Mouse (Mus musculus) right cerebral cortex, postnatal 25 days (tissue): ENCODE measurements at regions not wholly inside any gene's neighbourhood (a gene's known extent, or its start where the extent isn't known, plus 50 kb on each side); places are given as distances from the start of the nearest gene placed in this dataset.

Experiments
- DNase-seq: peaks from one replicate; pipeline ENCODE4 v3.0.0; 2022

- DNase-seq: no peak
Measured at GRCm38 (mm10) chr17:65014682-65015081, 178.8 kb upstream of the 4930583I09Rik start.

DNA sequence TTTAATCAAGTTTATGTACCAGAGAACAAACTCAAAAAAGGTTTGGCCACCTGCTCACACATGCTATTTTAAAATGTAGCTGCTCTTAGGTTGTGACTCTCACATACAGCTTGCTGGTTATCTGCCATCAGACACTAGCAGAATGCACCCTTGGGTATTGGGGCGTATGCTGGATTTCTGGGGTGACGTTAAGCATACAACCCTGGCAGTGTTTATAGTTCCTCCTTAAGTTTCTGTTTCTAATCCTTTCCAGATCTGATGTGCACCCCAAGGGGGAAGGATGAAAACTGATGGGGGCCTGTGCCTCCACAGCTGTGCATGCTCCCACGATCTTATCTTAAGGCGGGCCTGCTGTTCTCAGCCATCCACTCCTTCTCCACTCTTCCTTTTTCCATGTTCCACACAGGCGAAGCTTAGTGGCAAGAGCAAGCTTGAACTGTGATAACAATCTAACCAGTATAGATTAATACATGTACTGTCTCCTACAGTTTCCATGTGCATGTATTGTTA lies 164.8 kb upstream of the 4930583I09Rik start:
- no peak for DNase-seq

DNA sequence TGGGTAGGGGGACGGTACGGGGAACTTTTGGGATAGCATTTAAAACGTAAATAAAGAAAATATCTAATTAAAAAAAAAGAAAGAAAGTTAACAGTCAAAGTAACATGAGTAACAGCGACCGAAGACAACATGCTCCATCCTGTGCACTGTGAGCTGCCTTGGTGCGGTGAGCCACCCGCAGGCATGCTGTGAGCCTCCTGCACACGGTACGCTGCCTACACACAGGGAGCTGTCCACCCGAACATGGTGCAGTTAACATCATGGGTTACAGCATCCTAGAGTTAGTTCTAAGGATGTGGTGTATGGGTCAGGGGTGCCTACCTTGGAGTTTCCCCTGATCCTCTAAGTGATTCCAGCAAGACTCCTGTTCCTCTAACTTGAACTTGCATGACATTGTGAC lies 158.6 kb upstream of the 4930583I09Rik start:
- DNase-seq: no peak

DNA sequence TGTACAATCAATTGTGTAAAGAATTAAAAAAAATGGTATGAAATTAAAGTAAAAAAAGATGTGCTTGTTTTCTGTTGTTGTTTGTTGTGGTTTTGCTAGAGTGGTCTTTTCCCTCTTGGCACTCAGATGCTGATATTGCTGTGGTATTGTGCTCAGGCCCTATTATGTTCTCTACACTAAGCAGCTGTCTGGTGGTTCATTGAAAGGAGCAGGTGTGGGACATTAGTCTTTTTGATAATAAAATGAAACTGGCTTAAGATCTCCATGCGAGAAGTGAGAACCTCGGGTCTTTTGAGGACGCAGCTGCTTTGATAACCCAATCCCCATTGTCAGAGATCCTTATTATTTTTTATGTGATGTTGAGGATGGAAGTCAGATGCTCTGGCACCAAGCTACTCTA lies 155.4 kb upstream of the 4930583I09Rik start:
- no peak for DNase-seq

- DNase-seq: no peak
Measured at GRCm38 (mm10) chr17:64984276-64985011, 148.6 kb upstream of the 4930583I09Rik start.

GRCm38 (mm10) chr17:64983480-64983879 lies 147.6 kb upstream of the 4930583I09Rik start:
- no peak for DNase-seq

GRCm38 (mm10) chr17:64964153-64964552 lies 128.3 kb upstream of the 4930583I09Rik start:
- DNase-seq: no peak

GRCm38 (mm10) chr17:64961887-64962286 lies 126.0 kb upstream of the 4930583I09Rik start:
- DNase-seq: no peak

GRCm38 (mm10) chr17:64957495-64957894 lies 121.6 kb upstream of the 4930583I09Rik start:
- no peak for DNase-seq

DNA sequence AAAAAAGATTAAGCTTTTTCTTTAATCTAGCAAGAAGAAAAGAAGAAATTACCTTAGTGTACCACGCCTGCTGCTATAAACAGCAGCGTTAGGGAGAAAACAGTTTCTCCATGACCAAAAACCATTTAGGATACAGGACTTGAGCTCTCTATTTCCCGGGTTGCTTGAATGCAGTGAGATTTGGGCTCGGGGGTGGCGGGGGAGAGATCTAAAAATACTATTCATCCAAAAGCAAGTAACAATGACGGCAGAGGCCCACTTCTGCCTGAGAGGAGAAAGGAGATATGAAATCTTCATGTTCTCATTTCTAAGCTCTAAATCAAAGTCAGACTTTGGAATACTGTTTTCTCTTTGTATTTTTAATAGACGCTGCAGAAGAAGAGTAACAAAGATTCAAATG lies 120.6 kb upstream of the 4930583I09Rik start:
- DNase-seq: no peak

- no peak for DNase-seq
Measured at GRCm38 (mm10) chr17:64953275-64953674, 117.4 kb upstream of the 4930583I09Rik start.

DNA sequence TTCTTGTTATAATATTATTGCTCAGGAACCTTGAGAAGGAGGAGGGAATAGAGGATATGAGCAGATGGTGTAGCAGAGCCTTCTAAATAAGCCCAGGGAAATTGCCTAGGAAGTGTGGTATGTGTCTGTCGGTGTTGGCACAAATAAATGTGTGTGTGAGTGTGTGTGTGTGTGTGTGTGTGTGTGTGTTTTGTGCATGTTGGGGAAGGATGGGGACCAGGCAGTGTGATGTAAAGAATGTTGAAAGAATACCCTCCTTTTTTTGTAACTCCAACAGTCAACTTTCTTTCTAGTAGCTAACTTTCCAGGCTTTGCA lies 115.7 kb upstream of the 4930583I09Rik start:
- no peak for DNase-seq

DNA sequence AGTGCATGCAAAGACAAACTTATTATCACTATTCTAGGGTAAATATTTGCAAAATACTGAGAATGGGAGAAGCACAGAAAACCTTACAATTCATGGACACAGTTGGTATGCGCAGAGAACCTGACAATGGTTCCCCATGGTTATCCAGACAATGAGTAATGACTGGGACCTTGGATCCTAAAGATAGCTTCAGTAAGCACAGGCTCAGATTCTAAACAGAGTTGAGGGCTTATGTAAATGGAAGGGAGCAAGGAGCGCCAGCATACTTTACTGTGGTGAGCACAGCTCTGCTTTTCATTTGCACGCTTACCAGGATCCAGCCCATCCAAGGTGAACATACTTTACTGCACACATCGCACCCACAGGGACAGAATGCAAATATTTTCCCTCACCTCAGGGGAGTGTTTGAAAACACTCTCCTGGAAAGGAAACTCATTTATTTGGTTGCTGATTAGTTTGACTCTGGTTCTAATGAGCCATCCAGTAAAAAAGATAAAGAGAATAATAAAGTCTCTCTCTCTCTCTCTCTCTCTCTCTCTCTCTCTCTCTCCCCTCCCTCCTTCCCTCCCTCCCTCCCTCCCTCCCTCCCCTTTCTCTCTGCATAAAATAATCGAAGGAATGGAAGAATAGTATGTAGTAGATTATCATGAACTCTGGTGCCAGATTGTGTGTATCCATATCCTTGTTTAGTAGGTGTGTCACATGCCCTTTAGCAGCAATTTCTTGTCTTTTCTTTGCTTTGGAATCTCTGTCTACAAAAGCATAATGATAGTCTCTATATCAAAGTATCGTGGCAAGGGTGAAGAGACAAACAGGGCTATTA lies 115.1 kb upstream of the 4930583I09Rik start:
- DNase-seq: no peak

GRCm38 (mm10) chr17:64943213-64943612 lies 107.3 kb upstream of the 4930583I09Rik start:
- DNase-seq: no peak

DNA sequence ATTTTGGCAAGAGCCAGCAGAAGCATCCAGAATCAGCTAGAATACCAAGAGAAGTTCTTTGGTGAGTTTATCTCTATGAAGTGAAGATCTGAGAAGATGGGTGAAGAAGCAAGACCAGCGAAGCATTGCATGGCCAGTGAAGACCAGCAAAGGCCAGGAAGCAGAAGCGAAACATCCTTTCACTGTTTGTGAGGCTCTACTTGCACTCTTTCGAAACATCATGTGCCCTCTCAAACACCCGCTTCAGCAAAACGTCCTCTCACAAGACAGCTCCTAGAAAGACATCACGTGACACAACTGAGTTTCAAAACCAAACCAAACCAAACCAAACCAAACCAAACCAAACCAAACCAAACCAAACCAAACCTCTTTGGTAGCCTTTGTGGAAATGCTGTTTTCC lies 105.7 kb upstream of the 4930583I09Rik start:
- DNase-seq: no peak

DNA sequence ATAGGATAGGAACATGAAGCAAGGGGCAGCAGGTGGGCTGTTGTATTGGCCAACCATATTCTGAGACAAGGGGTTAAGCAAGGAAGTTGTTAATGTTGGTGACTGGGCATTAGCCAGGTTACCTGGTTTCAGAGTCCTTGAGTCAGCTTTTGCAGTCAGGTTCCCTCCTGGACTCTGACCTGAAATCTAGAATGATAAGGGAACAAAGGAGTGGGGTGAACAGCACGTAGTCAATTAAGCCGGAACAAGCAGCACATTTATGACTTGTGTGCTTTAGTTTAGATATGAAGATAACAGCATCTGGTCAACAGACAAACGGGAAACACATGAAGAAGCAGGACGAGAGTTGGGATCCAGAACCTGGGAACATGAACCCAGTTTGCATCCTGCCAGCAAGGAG lies 99.8 kb upstream of the 4930583I09Rik start:
- DNase-seq: no peak

DNA sequence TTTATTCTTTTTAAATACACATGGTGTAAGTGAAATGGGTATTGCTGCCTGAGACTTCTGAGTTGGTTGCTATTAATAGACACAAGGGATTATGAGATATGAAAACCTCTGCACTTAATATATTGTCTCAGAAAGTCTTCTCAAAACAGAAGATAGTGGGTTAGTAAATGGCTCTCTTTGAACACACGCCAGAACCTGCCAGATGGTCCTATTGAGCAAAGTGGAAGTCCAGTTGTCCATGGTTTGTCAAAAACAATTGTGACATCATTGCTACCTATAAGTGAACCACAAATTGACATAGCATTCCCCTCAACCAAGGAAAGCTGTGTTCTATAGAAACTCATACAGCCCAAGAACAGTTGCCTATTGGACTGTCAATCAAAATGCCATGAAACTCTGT lies 98.5 kb upstream of the 4930583I09Rik start:
- no peak for DNase-seq

DNA sequence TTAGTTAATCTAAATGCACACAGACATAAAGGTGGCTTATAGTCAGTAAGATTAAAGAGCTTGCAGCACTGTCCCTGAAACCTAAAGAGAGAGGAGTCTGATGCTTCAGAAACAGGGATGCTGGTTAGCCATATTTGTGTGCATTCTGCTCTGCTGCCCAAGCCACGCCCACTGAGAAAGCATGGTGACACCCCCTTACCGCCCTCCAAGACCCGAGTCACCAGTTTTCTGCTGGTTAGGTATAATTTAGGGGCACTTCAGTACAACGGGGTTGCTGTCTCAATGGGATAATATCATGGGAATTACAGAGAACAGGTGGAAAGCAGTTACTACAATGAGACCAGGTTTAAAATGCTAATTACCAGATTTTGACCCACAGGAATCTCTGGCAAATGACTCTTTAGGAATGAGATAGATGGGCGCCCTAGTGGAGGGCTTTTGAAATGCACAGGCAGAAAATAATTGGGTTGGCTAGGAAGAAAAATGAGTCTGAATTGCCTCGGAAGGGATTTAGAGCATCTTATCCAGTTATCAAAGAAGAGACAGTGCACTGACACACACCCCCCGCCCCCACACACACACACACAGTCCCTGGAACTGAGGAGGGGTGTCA lies 95.1 kb upstream of the 4930583I09Rik start:
- no peak for DNase-seq

GRCm38 (mm10) chr17:64923762-64924161 lies 87.9 kb upstream of the 4930583I09Rik start:
- no peak for DNase-seq

GRCm38 (mm10) chr17:64922235-64922634 lies 86.4 kb upstream of the 4930583I09Rik start:
- DNase-seq: no peak

DNA sequence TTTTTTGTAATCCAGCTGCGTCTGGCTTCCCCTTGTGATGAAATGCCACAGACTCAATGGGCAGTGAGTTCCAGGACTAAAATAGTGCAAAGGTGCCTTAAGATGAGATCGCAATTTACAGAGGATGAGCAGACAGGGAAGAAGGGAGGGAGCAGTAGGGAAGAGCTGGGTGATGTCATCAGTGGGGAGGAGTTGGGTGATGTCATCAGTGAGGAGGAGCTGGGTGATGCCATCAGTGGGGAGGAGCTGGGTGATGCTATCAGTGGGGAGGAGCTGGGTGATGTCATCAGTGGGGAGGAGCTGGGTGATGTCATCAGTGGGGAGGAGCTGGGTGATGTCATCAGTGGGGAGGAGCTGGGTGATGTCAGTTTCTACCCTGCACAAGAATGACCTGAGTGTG lies 84.4 kb upstream of the 4930583I09Rik start:
- DNase-seq: no peak

- no peak for DNase-seq
Measured at GRCm38 (mm10) chr17:64917830-64918229, 82.0 kb upstream of the 4930583I09Rik start.

- no peak for DNase-seq
Measured at GRCm38 (mm10) chr17:64916657-64917056, 80.8 kb upstream of the 4930583I09Rik start.

DNA sequence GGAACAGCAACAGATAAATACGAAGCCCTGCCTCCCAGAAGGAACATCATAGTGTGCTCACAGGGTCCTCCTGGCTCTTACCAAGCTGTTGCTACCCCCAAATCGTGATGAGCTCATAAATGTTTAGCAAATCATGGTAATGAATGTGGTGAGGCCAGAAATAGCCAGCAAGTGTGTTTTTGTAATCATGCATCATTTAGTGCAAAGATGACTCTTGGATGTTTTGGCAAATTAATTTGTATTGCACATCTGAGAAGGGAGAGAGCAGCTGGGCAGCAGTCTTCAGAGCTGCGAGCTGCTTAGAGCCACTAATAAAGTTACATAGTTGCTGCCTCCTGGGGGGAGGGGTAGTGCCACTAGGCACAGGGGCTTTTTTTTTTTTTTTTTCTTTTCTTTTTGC lies 79.8 kb upstream of the 4930583I09Rik start:
- no peak for DNase-seq
